Comparison of ENCODE assay signal across 16 mouse cellular contexts in genomic region chr5:142545014-142545795, GRCm38 (mm10). TPM values are rescaled to one million over a fixed set of nuclear protein-coding genes. Genes with fewer than 3 reads are reported as not detected.
DNase-seq lines count a peak whose midpoint lies in the region; ATAC-seq and TF ChIP-seq lines count a peak whose summit lies in the region.
"Had no signal": no experiment of that assay in that cellular context is flagged by ENCODE, and none has a peak within 500 bp of the region (broad histone marks: within the 10 kb centered on the region; RNA-seq: fewer than 3 reads in every experiment).

No protein-coding gene starts in this region.

- no peak overlapping the region for H3K9ac ChIP-seq in heart, embryonic 15.5 days
- H3K9ac ChIP-seq: forebrain, embryonic 15.5 days; midbrain, embryonic 12.5 days; neural tube, embryonic 13.5 days had no signal

- no peak for DNase-seq in heart, postnatal 36 days
- peak; percentile 60 for DNase-seq in ES-CJ7 (ENCODE audit: low read depth, low spot score)
- peak; percentile 26 to 50 for DNase-seq in lung, postnatal 4 days
- no peak for DNase-seq in thymus, postnatal 10 days (ENCODE audit: low spot score in 2 of 2)
- DNase-seq in thymus, postnatal 4 days: no peak
- DNase-seq in embryo, embryonic 9.5 days (ENCODE audit: extremely low spot score): no peak
- DNase-seq: cerebellum, postnatal 14 days; kidney, postnatal 25 days had no signal

- no peak overlapping the region for H3K4me2 ChIP-seq in heart, embryonic 15.5 days
- H3K4me2 ChIP-seq: forebrain, embryonic 15.5 days; liver, embryonic 11.5 days; midbrain, embryonic 12.5 days; neural tube, embryonic 13.5 days had no signal

- H3K27ac ChIP-seq in heart, embryonic 15.5 days: peak overlapping the region; percentile 26
- peak overlapping the region; percentile 66 for H3K27ac ChIP-seq in embryonic fibroblast, embryonic 13.5 days (ENCODE audit: insufficient read depth, low read length)
- H3K27ac ChIP-seq: forebrain, embryonic 15.5 days; left cerebral cortex, adult 2 months; midbrain, embryonic 12.5 days; neural tube, embryonic 13.5 days had no signal

- TF ChIP-seq POLR2A in embryonic fibroblast, embryonic 13.5 days (IDR thresholded peaks at IDR 0.05; ENCODE audit: low read depth, low read length): no peak

- ATAC-seq in heart, embryonic 15.5 days (replicated peaks; ENCODE audit: insufficient number of reproducible peaks, insufficient read depth, low FRiP score, low read depth): no peak
- ATAC-seq: forebrain, embryonic 15.5 days had no signal

- intact Hi-C loops in heart, postnatal 36 days (cut with DNase I): no loop called here

- no peak overlapping the region for H3K4me3 ChIP-seq in heart, embryonic 15.5 days
- no peak overlapping the region for H3K4me3 ChIP-seq in embryonic fibroblast, embryonic 13.5 days (ENCODE audit: insufficient read depth, low read length)
- H3K4me3 ChIP-seq: forebrain, embryonic 15.5 days; left cerebral cortex, adult 2 months; midbrain, embryonic 12.5 days; neural tube, embryonic 13.5 days had no signal

- H3K27me3 ChIP-seq in heart, embryonic 15.5 days: no peaks in the 10 kb centered on the region
- H3K27me3 ChIP-seq: CH12.LX; forebrain, embryonic 15.5 days; neural tube, embryonic 13.5 days had no signal

- peaks cover 33% of the 10 kb centered on the region for H3K4me1 ChIP-seq in heart, embryonic 15.5 days (replicated peaks)
- H3K4me1 ChIP-seq in embryonic fibroblast, embryonic 13.5 days (ENCODE audit: control insufficient read depth, insufficient read depth, low read length): peaks cover 32% of the 10 kb centered on the region

- no peaks in the 10 kb centered on the region for H3K36me3 ChIP-seq in heart, embryonic 15.5 days
- H3K36me3 ChIP-seq: forebrain, embryonic 15.5 days; midbrain, embryonic 12.5 days had no signal

- 43% methylated on average over 5 of the region's 5 CpGs for WGBS in heart, embryonic 15.5 days

- no peak for TF ChIP-seq CTCF in embryonic fibroblast, embryonic 13.5 days (IDR thresholded peaks at IDR 0.05; ENCODE audit: borderline replicate concordance, insufficient read depth, low read length)

- no peaks in the 10 kb centered on the region for H3K9me3 ChIP-seq in heart, embryonic 15.5 days (replicated peaks)
- H3K9me3 ChIP-seq: forebrain, embryonic 15.5 days; midbrain, embryonic 12.5 days; neural tube, embryonic 13.5 days had no signal

RNA-seq across cellular contexts. Expression of gene Radil, which starts 5.7 kb away (rescaled TPM):
- 8.6 and 9.7 TPM in 2 replicates for polyA plus RNA-seq in heart, embryonic 15.5 days (2015; fragmentation: Nextera tagmentation; extraction: Ambion mirVana)
- total RNA-seq in heart, postnatal 36 days (2021): 1 to 10 TPM; 1.3 to 1.7 TPM
- polyA plus RNA-seq in embryonic fibroblast, embryonic 13.5 days (2011; ENCODE audit: insufficient read length, low read depth, missing spikeins): 7.4 and 11.7 TPM in 2 replicates
- total RNA-seq: CH12.LX had no signal

RNA-seq across cellular contexts. Expression of gene Papolb, which starts 15.3 kb away (rescaled TPM):
- 0.09 and 0.13 TPM in 2 replicates for polyA plus RNA-seq in heart, embryonic 15.5 days (2015; fragmentation: Nextera tagmentation; extraction: Ambion mirVana)
- under 1 TPM in 1 of 2 experiments, not detected in 1; 0.14 TPM for total RNA-seq in heart, postnatal 36 days (2021)
- polyA plus RNA-seq in embryonic fibroblast, embryonic 13.5 days (2011; ENCODE audit: insufficient read length, low read depth, missing spikeins): 0.37 and 0.42 TPM in 2 replicates
- total RNA-seq: CH12.LX had no signal

Comparison
In these comparisons a context has a peak if more than half of its experiments do, and no peak if none do; other contexts are left out.
1. DNase-seq: peak in ES-CJ7 (single experiment) and lung, postnatal 4 days (2 of 2); none in heart, postnatal 36 days (0 of 2), thymus, postnatal 10 days (0 of 2), thymus, postnatal 4 days (single experiment) and embryo, embryonic 9.5 days (single experiment).